In the genomic region with DNA sequence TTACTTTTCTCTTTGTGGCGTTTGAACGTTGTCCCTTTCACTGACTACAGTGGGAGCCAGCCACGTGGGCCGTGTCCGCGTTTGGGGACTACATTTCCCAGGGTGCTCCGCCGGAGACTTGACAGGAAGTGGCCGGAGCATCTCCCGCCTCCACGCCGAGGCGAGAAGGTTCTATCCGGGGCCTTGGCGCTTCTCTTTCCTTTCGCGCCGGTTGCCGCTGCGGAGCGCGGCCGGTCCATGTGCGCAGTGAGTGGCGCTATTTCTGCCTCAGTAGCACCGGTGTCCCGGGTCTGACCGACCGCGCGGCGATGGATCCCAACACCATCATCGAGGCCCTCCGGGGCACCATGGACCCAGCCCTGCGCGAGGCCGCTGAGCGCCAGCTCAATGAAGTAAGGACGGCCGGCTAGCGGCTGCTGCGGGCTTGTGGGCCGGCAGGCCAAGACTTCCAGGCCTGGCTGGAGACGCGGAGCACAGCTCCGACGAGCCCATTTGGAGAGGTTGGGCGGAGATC, we compare ENCODE assay signal across 8 mouse cellular contexts. TPM values are rescaled to one million over a fixed set of nuclear protein-coding genes. Genes with fewer than 3 reads are reported as not detected.
DNase-seq lines count a peak whose midpoint lies in the region; ATAC-seq lines count a peak whose summit lies in the region.

Ipo7 (plus strand) TSS at position 158 of the 514 bp plus-strand sequence.

- H3K4me1 ChIP-seq in heart, embryonic 13.5 days, result peaks cover 20% of the 10 kb centered on the region
- peaks cover 37% of the 10 kb centered on the region for H3K4me1 ChIP-seq in liver, embryonic 12.5 days
- H3K4me1 ChIP-seq in stomach, embryonic 15.5 days, result no peaks in the 10 kb centered on the region; the same call in 1 of the 2 replicates

- peak within 1 kb of the TSS; percentile 84 for H3K4me2 ChIP-seq in heart, embryonic 13.5 days
- H3K4me2 ChIP-seq in liver, embryonic 12.5 days, result peak within 1 kb of the TSS; percentile 88
- H3K4me2 ChIP-seq in stomach, embryonic 15.5 days, result peak within 1 kb of the TSS; percentile 71

- no peaks in the 10 kb centered on the region for H3K9me3 ChIP-seq in heart, embryonic 13.5 days
- no peaks in the 10 kb centered on the region for H3K9me3 ChIP-seq in liver, embryonic 12.5 days (replicated peaks)
- no peaks in the 10 kb centered on the region for H3K9me3 ChIP-seq in stomach, embryonic 15.5 days

- under 1% methylated on average over 48 of the region's 48 CpGs for WGBS in heart, embryonic 13.5 days
- under 1% methylated on average over 48 of the region's 48 CpGs for WGBS in liver, embryonic 12.5 days (ENCODE audit: insufficient replicate concordance)
- under 1% methylated on average over 48 of the region's 48 CpGs for WGBS in stomach, embryonic 15.5 days

- DNase-seq in CD4-positive helper T cell, adult 2 months (ENCODE audit: low read depth, low spot score), result peak; percentile 90
- DNase-seq in brain, embryonic 18.5 days (ENCODE audit: low read depth, low spot score), result peak; percentile 81
- peak; percentile 96 for DNase-seq in kidney, postnatal 10 days
- peak; percentile 77 to 86 for DNase-seq in natural killer cell, adult 2 months (ENCODE audit: low spot score in 2 of 2)

- ATAC-seq in erythroid progenitor cell, adult 5-6 weeks (replicated peaks; ENCODE audit: low FRiP score, poor library complexity, severe bottlenecking), result peak; percentile 98
- ATAC-seq in heart, embryonic 13.5 days (ENCODE audit: extremely low read depth, insufficient number of reproducible peaks, low FRiP score, low TSS enrichment), result peak; percentile 88
- peak; percentile 93 for ATAC-seq in liver, embryonic 12.5 days
- ATAC-seq in stomach, embryonic 15.5 days (ENCODE audit: insufficient read depth, low FRiP score, low read depth), result peak; percentile 97

- H3K27me3 ChIP-seq in heart, embryonic 13.5 days (replicated peaks), result no peaks in the 10 kb centered on the region
- no peaks in the 10 kb centered on the region for H3K27me3 ChIP-seq in liver, embryonic 12.5 days (replicated peaks)
- no peaks in the 10 kb centered on the region for H3K27me3 ChIP-seq in stomach, embryonic 15.5 days (replicated peaks)

- H3K4me3 ChIP-seq in heart, embryonic 13.5 days, result peak within 1 kb of the TSS; percentile 98
- peak within 1 kb of the TSS; percentile 100 for H3K4me3 ChIP-seq in liver, embryonic 12.5 days
- peak within 1 kb of the TSS; percentile 86 for H3K4me3 ChIP-seq in stomach, embryonic 15.5 days (replicated peaks)

- peak within 1 kb of the TSS; percentile 98 for H3K9ac ChIP-seq in heart, embryonic 13.5 days
- H3K9ac ChIP-seq in liver, embryonic 12.5 days, result peak within 1 kb of the TSS; percentile 99
- peak within 1 kb of the TSS; percentile 97 for H3K9ac ChIP-seq in stomach, embryonic 15.5 days

- peak within 1 kb of the TSS; percentile 95 for H3K27ac ChIP-seq in heart, embryonic 13.5 days (replicated peaks)
- peak within 1 kb of the TSS; percentile 91 for H3K27ac ChIP-seq in liver, embryonic 12.5 days
- H3K27ac ChIP-seq in stomach, embryonic 15.5 days, result peak within 1 kb of the TSS; percentile 94

- H3K36me3 ChIP-seq in heart, embryonic 13.5 days, result no peaks in the 10 kb centered on the region
- peaks cover 8% of the 10 kb centered on the region for H3K36me3 ChIP-seq in liver, embryonic 12.5 days
- no peaks in the 10 kb centered on the region for H3K36me3 ChIP-seq in stomach, embryonic 15.5 days

RNA-seq across cellular contexts. Expression of gene Ipo7, which starts in this region (rescaled TPM):
- 29.9 and 34.0 TPM in 2 replicates for total RNA-seq in erythroid progenitor cell, adult 5-6 weeks (2015; ENCODE audit: low replicate concordance)
- 45.9 and 69.8 TPM in 2 replicates for total RNA-seq in erythroid progenitor cell, adult 5-6 weeks (2017; ENCODE audit: low replicate concordance)
- polyA plus RNA-seq in heart, embryonic 13.5 days (2015; fragmentation: Nextera tagmentation; extraction: Ambion mirVana), result 32.9 and 34.5 TPM in 2 replicates
- 35.8 and 35.9 TPM in 2 replicates for polyA plus RNA-seq in liver, embryonic 12.5 days (2016; fragmentation: Nextera tagmentation; extraction: Ambion mirVana)
- polyA plus RNA-seq in stomach, embryonic 15.5 days (2015; fragmentation: Nextera tagmentation; extraction: Ambion mirVana), result 40.2 and 48.2 TPM in 2 replicates

Comparison
In these comparisons a context has a peak if more than half of its experiments do, and no peak if none do; other contexts are left out.
1. Peak in every context shown above with its lines: DNase-seq, ATAC-seq, H3K4me3 ChIP-seq and H3K27ac ChIP-seq.